Mouse (Mus musculus): ENCODE data around the gene Abat. TPM values are rescaled to one million over a fixed set of nuclear protein-coding genes. Genes with fewer than 3 reads are reported as not detected.
A peak's percentile ranks its signal among the peaks of the same experiment; 100 is the strongest.

The Abat gene
- polyA plus RNA-seq, 1 experiment from 2014 or later = 48.5 TPM

DNA sequence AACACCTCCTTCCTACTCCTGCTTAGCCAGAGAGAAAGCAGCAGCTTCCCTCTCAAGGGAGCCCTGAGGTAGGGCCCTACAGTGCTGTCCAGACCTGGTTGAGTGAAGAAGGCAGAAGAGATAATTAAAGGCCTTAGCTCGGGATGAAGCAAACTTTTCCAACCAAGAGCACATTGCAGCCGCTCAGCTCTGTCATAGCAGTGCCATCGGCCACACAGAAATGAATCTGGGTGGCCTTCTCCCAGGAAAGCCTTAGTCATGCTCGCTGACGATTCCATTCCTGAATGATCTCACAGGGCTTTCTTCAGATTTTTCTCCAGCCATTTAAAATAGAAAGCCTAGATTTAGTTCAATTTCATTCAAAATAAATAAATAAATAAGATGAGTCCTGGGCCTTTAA lies 3.3 kb upstream of the Abat start:
- no peak overlapping the region for H3K27ac ChIP-seq (ENCODE audit: low read length)
- no peak overlapping the region for H3K9ac ChIP-seq (replicated peaks; ENCODE audit: low read length)
- ATAC-seq (ENCODE audit: low FRiP score, low TSS enrichment) = no peak
- no peaks in the 10 kb centered on the region for H3K9me3 ChIP-seq (ENCODE audit: low read length)
- H3K36me3 ChIP-seq (ENCODE audit: insufficient read depth, low read length) = no peaks in the 10 kb centered on the region
- no peaks in the 10 kb centered on the region for H3K27me3 ChIP-seq (ENCODE audit: insufficient read depth, low read length)
- H3K4me2 ChIP-seq (replicated peaks; ENCODE audit: low read depth, low read length) = no peak overlapping the region
- H3K4me1 ChIP-seq (ENCODE audit: insufficient read depth, low read length) = peaks cover 11% of the 10 kb centered on the region
- H3K4me3 ChIP-seq (ENCODE audit: low read length) = no peak overlapping the region
- WGBS = 70% methylated on average over 5 of the region's 5 CpGs

DNA sequence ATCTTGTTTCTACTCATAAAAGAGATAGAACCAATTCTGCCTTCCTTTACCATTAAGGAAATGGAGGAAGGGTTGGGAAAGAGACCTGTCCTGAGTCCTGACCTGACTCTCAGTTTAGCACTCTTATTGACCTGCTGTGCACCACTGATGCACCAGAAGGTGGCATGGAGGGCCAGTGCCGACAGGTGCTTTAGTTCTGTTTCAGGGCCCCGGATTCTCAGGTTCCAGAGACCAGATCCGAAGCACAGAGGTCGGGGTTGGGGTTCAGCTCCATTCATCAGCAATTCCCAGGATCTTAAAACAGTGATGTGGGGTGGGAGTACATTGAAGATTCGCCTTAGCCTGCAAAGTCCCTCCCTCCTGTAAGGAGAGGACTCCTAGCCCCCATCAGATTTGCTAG lies 399 bp upstream of the Abat start:
- H3K4me3 ChIP-seq (ENCODE audit: low read length) = peak overlapping the region; percentile 60
- ATAC-seq (ENCODE audit: low FRiP score, low TSS enrichment) = peak; percentile 42
- 0% methylated on average over 5 of the region's 5 CpGs for WGBS
- H3K4me1 ChIP-seq (ENCODE audit: insufficient read depth, low read length) = peaks cover 11% of the 10 kb centered on the region
- H3K27me3 ChIP-seq (ENCODE audit: insufficient read depth, low read length) = no peaks in the 10 kb centered on the region
- H3K36me3 ChIP-seq (ENCODE audit: insufficient read depth, low read length) = no peaks in the 10 kb centered on the region
- H3K4me2 ChIP-seq (replicated peaks; ENCODE audit: low read depth, low read length) = peak overlapping the region; percentile 82
- 0 out of 2 replicates have a peak overlapping the region, but pooled peaks have one; percentile 42 for H3K9ac ChIP-seq (replicated peaks; ENCODE audit: low read length)
- no peaks in the 10 kb centered on the region for H3K9me3 ChIP-seq (ENCODE audit: low read length)
- H3K27ac ChIP-seq (ENCODE audit: low read length) = no peak overlapping the region

DNA sequence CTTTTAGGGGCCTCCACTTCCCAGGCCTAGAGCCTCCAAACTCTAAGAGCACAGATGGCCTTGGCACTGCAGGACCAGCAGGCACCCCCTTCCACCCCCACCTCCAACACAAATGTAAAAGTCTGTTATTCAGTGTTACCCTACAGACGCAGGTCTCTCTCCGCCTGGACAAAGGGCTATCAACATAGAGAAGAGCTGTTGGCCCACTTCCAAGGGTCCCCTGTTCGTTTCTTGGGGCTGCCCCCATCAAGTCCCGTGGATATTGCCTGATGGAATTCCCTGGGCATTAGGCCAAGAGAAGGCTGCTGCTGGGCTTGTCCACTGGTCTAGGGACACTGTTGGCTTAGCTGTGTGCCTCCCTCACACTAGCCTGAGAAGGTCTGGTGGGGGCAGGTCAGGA lies 951 bp downstream of the Abat start:
- Histone ChIP-seq H3K4me2 (replicated peaks; ENCODE audit: low read depth, low read length) (peak overlapping the region; percentile 82), H3K27ac (ENCODE audit: low read length) (no peak overlapping the region), H3K4me3 (ENCODE audit: low read length) (peak overlapping the region; percentile 60), H3K4me1 (ENCODE audit: insufficient read depth, low read length) (peaks cover 14% of the 10 kb centered on the region), H3K36me3 (ENCODE audit: insufficient read depth, low read length) (no peaks in the 10 kb centered on the region), H3K9ac (replicated peaks; ENCODE audit: low read length) (peak overlapping the region; percentile 68), H3K27me3 (ENCODE audit: insufficient read depth, low read length) (no peaks in the 10 kb centered on the region), H3K9me3 (ENCODE audit: low read length) (no peaks in the 10 kb centered on the region)
- WGBS = 17% methylated on average over 4 of the region's 4 CpGs
- no peak for ATAC-seq (ENCODE audit: low FRiP score, low TSS enrichment)

DNA sequence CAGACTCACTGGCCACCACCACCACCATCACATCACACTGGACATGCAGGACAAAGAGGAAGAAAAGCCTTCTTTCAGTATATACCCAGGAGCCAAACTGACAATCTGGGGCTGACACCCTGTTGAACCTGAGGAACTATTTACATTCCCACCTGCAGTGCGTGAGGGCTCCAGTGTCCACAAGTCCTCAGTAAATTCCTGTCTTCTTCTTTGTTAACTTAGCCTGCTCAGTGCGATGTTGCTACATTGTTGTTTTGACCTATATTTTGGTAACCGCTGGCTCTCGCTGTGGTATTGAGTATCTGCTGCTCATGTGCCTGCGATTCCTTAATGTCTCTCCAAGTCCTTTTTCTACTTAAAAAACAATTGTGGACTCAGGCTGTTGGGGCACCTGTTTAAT lies 7.3 kb downstream of the Abat start:
- no peak for ATAC-seq (ENCODE audit: low FRiP score, low TSS enrichment)
- Histone ChIP-seq H3K9ac (replicated peaks; ENCODE audit: low read length) (no peak overlapping the region), H3K36me3 (ENCODE audit: insufficient read depth, low read length) (no peaks in the 10 kb centered on the region), H3K4me2 (replicated peaks; ENCODE audit: low read depth, low read length) (no peak overlapping the region), H3K4me1 (ENCODE audit: insufficient read depth, low read length) (peaks cover 16% of the 10 kb centered on the region), H3K27me3 (ENCODE audit: insufficient read depth, low read length) (no peaks in the 10 kb centered on the region), H3K4me3 (ENCODE audit: low read length) (no peak overlapping the region), H3K27ac (ENCODE audit: low read length) (no peak overlapping the region), H3K9me3 (ENCODE audit: low read length) (no peaks in the 10 kb centered on the region)
- WGBS = 88% methylated on average over 5 of the region's 5 CpGs

DNA sequence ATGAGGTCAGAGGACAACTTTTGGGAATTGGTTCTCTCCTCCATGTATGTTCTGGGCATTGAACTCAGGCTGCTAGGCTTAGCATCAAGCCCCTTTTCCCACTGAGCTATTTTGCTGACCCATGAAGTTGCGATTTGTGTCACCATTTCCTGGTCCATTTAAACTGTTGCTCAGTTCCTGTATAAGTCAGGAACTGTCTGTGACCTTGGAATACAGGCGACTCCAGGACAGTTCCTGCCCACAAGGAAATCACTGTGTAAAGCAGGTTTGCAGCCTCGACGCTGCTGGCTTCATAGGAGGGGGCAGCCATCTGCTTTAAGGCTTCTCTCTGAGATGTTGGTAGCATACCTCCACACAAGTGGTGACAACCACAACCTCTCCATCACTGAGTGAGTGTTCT lies 8.1 kb downstream of the Abat start:
- ATAC-seq (ENCODE audit: low FRiP score, low TSS enrichment) = no peak
- no peak overlapping the region for H3K9ac ChIP-seq (replicated peaks; ENCODE audit: low read length)
- no peaks in the 10 kb centered on the region for H3K36me3 ChIP-seq (ENCODE audit: insufficient read depth, low read length)
- WGBS = 77% methylated on average over 4 of the region's 4 CpGs
- no peak overlapping the region for H3K27ac ChIP-seq (ENCODE audit: low read length)
- no peaks in the 10 kb centered on the region for H3K9me3 ChIP-seq (ENCODE audit: low read length)
- H3K4me3 ChIP-seq (ENCODE audit: low read length) = no peak overlapping the region
- no peak overlapping the region for H3K4me2 ChIP-seq (replicated peaks; ENCODE audit: low read depth, low read length)
- H3K27me3 ChIP-seq (ENCODE audit: insufficient read depth, low read length) = no peaks in the 10 kb centered on the region
- H3K4me1 ChIP-seq (ENCODE audit: insufficient read depth, low read length) = peaks cover 16% of the 10 kb centered on the region

DNA sequence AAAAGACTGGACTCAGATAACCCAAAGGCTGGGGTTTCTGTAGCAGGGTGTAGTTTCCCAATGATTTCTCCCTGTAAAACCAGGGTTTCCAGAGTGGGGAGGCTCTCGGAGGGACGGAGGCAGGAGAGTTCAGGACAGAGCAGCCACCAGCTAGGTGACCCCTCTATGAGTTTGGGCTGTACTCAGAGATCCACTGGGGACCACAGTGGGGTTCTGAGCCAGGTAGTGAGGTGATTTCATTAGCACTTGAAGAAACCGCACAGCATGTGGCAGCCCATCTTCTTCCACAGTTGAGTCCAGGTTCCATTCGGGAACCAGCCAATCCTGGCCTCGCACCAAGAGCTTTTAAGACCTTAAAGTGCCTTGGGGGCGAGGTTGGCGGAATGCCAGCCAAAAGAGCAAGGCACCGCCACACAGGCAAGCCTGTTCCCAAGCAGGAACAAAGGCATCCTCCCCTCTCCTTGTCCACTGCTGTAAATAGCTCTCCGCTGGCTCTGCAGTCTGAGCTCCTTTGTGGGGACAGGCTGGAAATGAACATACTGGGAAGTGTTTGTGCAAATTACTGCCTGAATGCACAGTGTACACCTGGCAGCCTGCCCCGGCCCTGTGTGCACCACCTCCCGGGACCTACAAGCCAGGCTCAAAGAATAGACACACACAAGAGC lies 10.4 kb downstream of the Abat start:
- Histone ChIP-seq H3K27ac (ENCODE audit: low read length) (peak overlapping the region; percentile 54), H3K9ac (replicated peaks; ENCODE audit: low read length) (no peak overlapping the region), H3K4me3 (ENCODE audit: low read length) (no peak overlapping the region), H3K27me3 (ENCODE audit: insufficient read depth, low read length) (no peaks in the 10 kb centered on the region), H3K9me3 (ENCODE audit: low read length) (no peaks in the 10 kb centered on the region), H3K36me3 (ENCODE audit: insufficient read depth, low read length) (no peaks in the 10 kb centered on the region), H3K4me2 (replicated peaks; ENCODE audit: low read depth, low read length) (0 out of 2 replicates have a peak overlapping the region, but pooled peaks have one; percentile 3), H3K4me1 (ENCODE audit: insufficient read depth, low read length) (peaks cover 14% of the 10 kb centered on the region)
- peak; percentile 86 for ATAC-seq (ENCODE audit: low FRiP score, low TSS enrichment)
- 29% methylated on average over 11 of the region's 11 CpGs for WGBS

DNA sequence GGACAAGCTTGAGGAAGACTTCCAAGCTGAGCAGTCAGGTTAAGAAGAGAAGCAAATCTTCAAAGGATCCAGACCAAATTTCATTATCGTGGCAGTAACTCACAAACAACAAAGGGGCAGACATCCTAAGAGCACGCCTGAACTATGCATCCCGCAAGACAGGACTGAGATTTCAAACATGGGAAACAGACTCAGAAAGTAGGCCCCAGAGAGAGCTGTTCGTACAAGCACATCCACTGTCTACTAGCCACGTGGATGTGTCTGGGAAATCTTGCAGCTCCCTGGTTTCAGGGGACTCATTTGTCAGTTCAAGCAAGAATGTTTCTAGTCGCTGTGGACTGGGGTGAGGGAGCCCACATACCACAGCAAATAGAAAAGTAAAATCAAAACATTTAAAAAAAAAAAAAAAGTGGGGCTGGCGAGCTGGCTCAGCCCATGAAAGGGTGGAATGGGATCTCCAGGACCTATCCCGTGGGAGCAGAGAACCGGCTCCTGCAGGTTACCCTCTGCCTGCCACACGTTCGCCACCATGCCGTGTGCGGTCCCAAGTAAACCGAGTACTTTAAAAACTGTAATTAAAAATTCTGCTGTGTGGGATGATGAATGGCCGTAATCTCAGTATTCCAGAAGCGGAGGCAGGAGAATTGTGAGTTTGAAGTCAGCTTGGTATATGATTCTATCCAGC lies 11.1 kb downstream of the Abat start:
- WGBS = 46% methylated on average over 16 of the region's 16 CpGs

DNA sequence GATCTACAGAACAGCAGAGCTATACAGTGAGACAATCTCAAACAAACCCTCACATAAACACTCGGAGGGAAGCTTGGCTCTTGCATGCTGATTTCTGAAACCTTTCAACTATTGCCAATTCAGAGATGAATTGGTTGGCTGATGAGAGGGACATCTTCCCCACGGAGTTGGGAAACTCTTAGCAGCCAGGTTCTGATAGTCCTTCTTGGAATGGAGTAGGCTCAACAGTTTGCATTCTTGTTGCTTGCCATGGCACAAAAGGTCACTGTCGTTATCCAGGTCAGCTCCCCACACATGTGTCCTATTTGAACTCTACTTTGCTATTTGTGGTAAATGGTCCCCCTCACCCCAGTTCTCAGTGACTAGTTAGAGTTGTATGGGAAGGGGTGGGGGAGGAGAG lies 12.1 kb downstream of the Abat start:
- no peak for ATAC-seq (ENCODE audit: low FRiP score, low TSS enrichment)
- Histone ChIP-seq H3K4me3 (ENCODE audit: low read length) (no peak overlapping the region), H3K9me3 (ENCODE audit: low read length) (no peaks in the 10 kb centered on the region), H3K27ac (ENCODE audit: low read length) (no peak overlapping the region), H3K36me3 (ENCODE audit: insufficient read depth, low read length) (no peaks in the 10 kb centered on the region), H3K4me2 (replicated peaks; ENCODE audit: low read depth, low read length) (no peak overlapping the region), H3K9ac (replicated peaks; ENCODE audit: low read length) (no peak overlapping the region), H3K4me1 (ENCODE audit: insufficient read depth, low read length) (peaks cover 14% of the 10 kb centered on the region), H3K27me3 (ENCODE audit: insufficient read depth, low read length) (no peaks in the 10 kb centered on the region)
- WGBS = 80% methylated on average over 3 of the region's 3 CpGs

More for the DNA sequence above, 11.1 kb downstream of the Abat start:
- Histone ChIP-seq H3K27me3 (ENCODE audit: insufficient read depth, low read length) (no peaks in the 10 kb centered on the region), H3K4me2 (replicated peaks; ENCODE audit: low read depth, low read length) (no peak overlapping the region), H3K9ac (replicated peaks; ENCODE audit: low read length) (no peak overlapping the region), H3K27ac (ENCODE audit: low read length) (peak overlapping the region; percentile 54), H3K4me1 (ENCODE audit: insufficient read depth, low read length) (peaks cover 14% of the 10 kb centered on the region), H3K9me3 (ENCODE audit: low read length) (no peaks in the 10 kb centered on the region), H3K36me3 (ENCODE audit: insufficient read depth, low read length) (no peaks in the 10 kb centered on the region), H3K4me3 (ENCODE audit: low read length) (no peak overlapping the region)
- peak; percentile 13; the same call in 1 of the 2 replicates for ATAC-seq (ENCODE audit: low FRiP score, low TSS enrichment)

DNA sequence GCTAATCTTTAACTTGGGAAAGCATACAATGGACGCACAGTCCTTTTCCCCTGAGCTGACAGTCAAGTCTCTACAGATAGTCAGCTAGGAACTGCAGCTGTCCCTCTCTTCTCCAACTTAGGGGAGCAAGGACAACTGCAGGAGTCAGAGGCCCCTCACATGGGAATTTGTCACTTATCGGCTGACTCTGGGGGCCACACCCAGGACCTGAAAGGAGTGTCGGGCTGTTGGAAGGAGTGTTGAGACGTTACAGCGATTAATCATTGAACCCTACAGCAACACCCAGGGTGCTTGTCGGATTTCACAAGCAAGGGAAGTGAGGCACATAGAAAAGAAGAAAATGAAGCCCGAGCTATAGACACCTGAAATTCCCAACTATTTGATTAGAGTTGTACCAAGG lies 12.6 kb downstream of the Abat start:
- no peak for ATAC-seq (ENCODE audit: low FRiP score, low TSS enrichment)
- Histone ChIP-seq H3K36me3 (ENCODE audit: insufficient read depth, low read length) (no peaks in the 10 kb centered on the region), H3K4me3 (ENCODE audit: low read length) (no peak overlapping the region), H3K4me1 (ENCODE audit: insufficient read depth, low read length) (peaks cover 14% of the 10 kb centered on the region), H3K27ac (ENCODE audit: low read length) (no peak overlapping the region), H3K9ac (replicated peaks; ENCODE audit: low read length) (no peak overlapping the region), H3K27me3 (ENCODE audit: insufficient read depth, low read length) (no peaks in the 10 kb centered on the region), H3K9me3 (ENCODE audit: low read length) (no peaks in the 10 kb centered on the region), H3K4me2 (replicated peaks; ENCODE audit: low read depth, low read length) (no peak overlapping the region; the same call in 1 of the 2 replicates)
- 53% methylated on average over 7 of the region's 7 CpGs for WGBS

DNA sequence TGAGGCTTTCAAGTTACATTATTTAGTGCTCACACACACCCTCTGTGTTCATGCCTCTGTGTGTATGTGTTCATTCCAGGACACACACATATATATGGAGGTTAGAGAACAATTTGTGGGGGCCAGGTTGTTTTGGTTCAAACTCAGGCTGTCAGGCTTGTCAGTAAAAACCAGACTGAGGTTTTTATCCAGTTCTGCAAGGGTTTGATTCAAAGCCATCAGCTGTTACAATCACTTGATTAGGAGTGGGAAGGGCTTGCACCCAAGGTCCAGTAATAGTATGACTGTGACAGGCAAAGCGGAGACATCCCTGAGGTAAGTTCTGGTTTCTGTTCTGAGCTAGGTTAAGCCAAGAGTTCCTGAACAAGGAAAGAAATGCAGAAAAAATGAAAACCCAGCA lies 16.2 kb downstream of the Abat start:
- Histone ChIP-seq H3K36me3 (ENCODE audit: insufficient read depth, low read length) (peaks cover 7% of the 10 kb centered on the region; the same call in 1 of the 2 replicates), H3K4me1 (ENCODE audit: insufficient read depth, low read length) (no peaks in the 10 kb centered on the region; the same call in 1 of the 2 replicates), H3K4me2 (replicated peaks; ENCODE audit: low read depth, low read length) (no peak overlapping the region), H3K4me3 (ENCODE audit: low read length) (no peak overlapping the region), H3K27ac (ENCODE audit: low read length) (no peak overlapping the region), H3K27me3 (ENCODE audit: insufficient read depth, low read length) (no peaks in the 10 kb centered on the region), H3K9ac (replicated peaks; ENCODE audit: low read length) (no peak overlapping the region), H3K9me3 (ENCODE audit: low read length) (no peaks in the 10 kb centered on the region)
- 97% methylated on average over 1 of the region's 1 CpGs for WGBS
- no peak for ATAC-seq (ENCODE audit: low FRiP score, low TSS enrichment)

All from kidney, embryonic 16.5 days (tissue).